Mouse (Mus musculus): Measurements from ENCODE around the gene Cpa2. TPM values are rescaled to one million over a fixed set of nuclear protein-coding genes. Genes with fewer than 3 reads are reported as not detected.

The Cpa2 gene
- polyA plus RNA-seq, 1 experiment from 2014 or later, result not detected

- TF ChIP-seq CTCF (IDR thresholded peaks at IDR 0.05), result no peak
- CTCF ChIA-PET, result interaction anchor here (0.7 to 2.3 kb wide), 2 partner anchors 21 to 505 kb away, joined by 3 to 7 read pairs; no protein-coding TSS in a partner anchor
- H3K27me3 ChIP-seq, result no peaks in the 10 kb centered on the region
- POLR2A ChIA-PET, result no interaction called here
- in situ Hi-C loops (cut with MboI; ENCODE audit: low pct_unique_long_range_greater_than_20kb), result no loop called here
- ATAC-seq (no peak), DNase-seq (ENCODE audit: low read depth, low spot score) (no peak)
Measured at GRCm38 (mm10) chr6:30574945-30575344, 33.6 kb downstream of the Cpa2 start.

DNA sequence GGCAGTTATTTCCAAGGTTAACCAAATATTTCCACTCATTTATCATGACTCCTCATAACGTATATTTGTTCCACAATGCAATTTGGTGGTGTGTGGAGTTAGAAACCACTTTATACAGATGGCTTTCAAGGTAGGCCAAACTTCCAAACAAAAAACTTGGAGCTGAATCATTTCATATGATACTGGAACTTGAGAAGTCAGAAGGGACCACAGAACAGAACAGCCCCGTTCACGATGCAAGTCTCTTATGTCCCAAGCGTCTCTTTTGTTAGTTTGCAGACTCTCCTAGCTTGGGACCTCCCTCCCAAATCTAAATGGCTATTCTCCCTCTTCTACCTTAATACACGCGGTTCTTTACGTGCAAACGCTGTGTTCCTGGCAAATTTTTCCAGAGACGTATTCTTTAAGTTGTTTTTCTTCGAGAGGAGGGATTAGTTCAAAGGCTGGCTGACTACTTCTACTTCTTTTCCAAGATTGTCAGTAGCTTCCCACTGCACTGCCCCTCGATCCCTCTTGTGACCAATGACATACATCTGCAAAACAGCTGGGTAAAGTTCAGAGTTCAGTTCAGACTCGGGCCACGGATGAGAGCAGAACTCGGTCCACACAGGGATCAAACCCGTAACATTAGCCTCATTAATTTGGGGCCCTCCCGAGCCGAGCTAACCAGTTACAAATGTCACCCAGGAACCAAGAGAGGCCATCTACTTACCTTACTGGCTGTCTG lies 35.3 kb downstream of the Cpa2 start:
- ChIA-PET CTCF (interaction anchor here (1.1 to 1.2 kb wide), 2 partner anchors 9 to 12 kb away, joined by 3 read pairs; no protein-coding TSS in a partner anchor), POLR2A (no interaction called here)
- no peak for DNase-seq (ENCODE audit: low read depth, low spot score)
- in situ Hi-C loops (cut with MboI; ENCODE audit: low pct_unique_long_range_greater_than_20kb), result no loop called here
- H3K27me3 ChIP-seq, result no peaks in the 10 kb centered on the region
- no peak for ATAC-seq
- no peak for TF ChIP-seq CTCF (IDR thresholded peaks at IDR 0.05)

DNA sequence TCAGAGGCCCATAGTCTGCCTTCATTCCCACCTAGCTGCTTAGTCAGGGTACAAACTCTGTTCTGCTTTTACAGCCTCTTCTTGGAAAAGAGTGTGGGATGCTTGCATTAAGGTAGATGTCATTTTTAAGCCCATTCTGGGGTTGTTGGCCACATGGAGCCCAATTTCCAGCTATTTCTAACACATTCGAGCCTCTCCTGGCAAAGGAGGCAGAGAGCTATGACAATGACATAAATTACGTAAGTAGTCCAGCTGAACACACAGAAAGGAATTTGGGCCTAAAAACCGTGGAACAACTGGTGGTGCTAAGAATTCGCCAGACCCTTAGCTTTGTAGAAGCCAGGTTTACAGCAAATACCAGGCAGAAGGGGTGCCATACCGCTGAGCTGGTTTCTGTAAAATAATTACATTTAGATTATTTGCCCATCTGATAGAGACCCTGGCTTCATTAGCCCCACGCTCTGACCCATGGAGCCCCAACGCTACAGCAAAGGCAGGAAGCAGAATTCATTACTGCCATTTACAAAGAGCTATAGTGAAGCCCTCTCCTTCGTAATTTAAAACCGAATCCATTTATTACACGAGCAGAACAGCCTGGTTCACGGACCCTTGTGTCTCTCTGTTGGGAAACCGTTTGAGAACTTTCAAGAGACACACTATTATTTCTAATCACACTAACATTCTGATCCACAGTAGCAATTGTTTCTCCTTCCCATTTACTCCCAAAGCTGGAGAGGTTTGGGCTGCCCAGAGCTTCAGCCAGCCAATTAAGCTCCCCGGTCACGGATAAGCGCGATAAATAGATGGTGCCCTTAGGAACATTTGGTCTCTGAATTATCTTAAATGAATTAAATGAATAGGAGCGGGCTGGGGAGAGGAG lies 38.8 kb downstream of the Cpa2 start:
- TF ChIP-seq CTCF (IDR thresholded peaks at IDR 0.05), result no peak
- DNase-seq (ENCODE audit: low read depth, low spot score) (no peak), ATAC-seq (no peak)
- H3K27me3 ChIP-seq, result no peaks in the 10 kb centered on the region
- in situ Hi-C loops (cut with MboI; ENCODE audit: low pct_unique_long_range_greater_than_20kb), result no loop called here
- ChIA-PET POLR2A (no interaction called here), CTCF (no interaction called here)

- ATAC-seq (no peak), DNase-seq (ENCODE audit: low read depth, low spot score) (no peak)
- ChIA-PET CTCF (no interaction called here), POLR2A (no interaction called here)
- no peak for TF ChIP-seq CTCF (IDR thresholded peaks at IDR 0.05)
- in situ Hi-C loops (cut with MboI; ENCODE audit: low pct_unique_long_range_greater_than_20kb), result no loop called here
- no peaks in the 10 kb centered on the region for H3K27me3 ChIP-seq
Measured at GRCm38 (mm10) chr6:30580841-30581176, 39.4 kb downstream of the Cpa2 start.

DNA sequence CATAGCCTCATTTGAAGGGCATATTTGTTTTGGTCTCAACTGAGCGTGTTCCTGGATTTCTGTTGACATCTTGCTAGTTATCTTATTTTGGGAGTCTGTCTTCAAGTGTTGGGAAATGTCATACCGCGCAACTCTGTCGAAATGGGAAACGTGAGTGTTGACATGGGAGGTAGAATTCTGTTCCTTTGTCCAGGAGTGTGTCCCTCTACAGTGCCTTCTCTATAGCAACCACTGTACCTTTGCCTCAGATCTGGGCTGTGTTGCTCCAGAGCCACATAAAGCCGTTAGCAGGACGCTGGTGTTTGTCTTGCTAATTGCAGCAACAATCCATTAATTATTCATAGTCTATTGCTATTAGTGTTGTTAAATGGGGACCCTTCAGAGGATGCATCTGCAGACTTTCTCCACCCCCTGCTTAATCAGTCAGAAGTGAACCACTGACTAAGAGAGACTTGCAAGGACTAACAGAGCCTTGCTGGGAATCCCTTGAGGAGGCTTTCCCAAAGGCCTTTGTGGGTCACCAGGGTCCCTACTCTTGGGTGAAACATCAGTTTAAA lies 45.6 kb downstream of the Cpa2 start:
- no peak for TF ChIP-seq CTCF (IDR thresholded peaks at IDR 0.05)
- in situ Hi-C loops (cut with MboI; ENCODE audit: low pct_unique_long_range_greater_than_20kb), result no loop called here

GRCm38 (mm10) chr6:30589819-30590218 lies 48.4 kb downstream of the Cpa2 start:
- no peak for TF ChIP-seq CTCF (IDR thresholded peaks at IDR 0.05)
- no peak for ATAC-seq
- H3K27me3 ChIP-seq, result no peaks in the 10 kb centered on the region
- in situ Hi-C loops (cut with MboI; ENCODE audit: low pct_unique_long_range_greater_than_20kb), result no loop called here
- DNase-seq (ENCODE audit: low read depth, low spot score), result no peak
- ChIA-PET CTCF (interaction anchor here (1.3 kb wide), 1 partner anchor 16 kb away, joined by 3 read pairs; no protein-coding TSS in a partner anchor), POLR2A (interaction anchor here (0.7 kb wide), 1 partner anchor 8 kb away, joined by 3 read pairs; no protein-coding TSS in a partner anchor)

More for the DNA sequence above, 45.6 kb downstream of the Cpa2 start:
- ATAC-seq, result no peak
- DNase-seq (ENCODE audit: low read depth, low spot score), result no peak
- ChIA-PET POLR2A (no interaction called here), CTCF (no interaction called here)
- H3K27me3 ChIP-seq, result no peaks in the 10 kb centered on the region

- ATAC-seq (no peak), DNase-seq (ENCODE audit: low read depth, low spot score) (no peak)
- POLR2A ChIA-PET, result no interaction called here
- CTCF ChIA-PET, result interaction anchor here (1.5 kb wide), 1 partner anchor 18 kb away, joined by 4 read pairs; no protein-coding TSS in a partner anchor
- no peaks in the 10 kb centered on the region for H3K27me3 ChIP-seq
- no peak for TF ChIP-seq CTCF (IDR thresholded peaks at IDR 0.05)
- in situ Hi-C loops (cut with MboI; ENCODE audit: low pct_unique_long_range_greater_than_20kb), result no loop called here
Measured at GRCm38 (mm10) chr6:30591851-30592404, 50.5 kb downstream of the Cpa2 start.

GRCm38 (mm10) chr6:30592417-30592974 lies 51.1 kb downstream of the Cpa2 start:
- ATAC-seq, result no peak
- no peaks in the 10 kb centered on the region for H3K27me3 ChIP-seq
- TF ChIP-seq CTCF (IDR thresholded peaks at IDR 0.05), result no peak
- in situ Hi-C loops (cut with MboI; ENCODE audit: low pct_unique_long_range_greater_than_20kb), result no loop called here
- POLR2A ChIA-PET, result no interaction called here
- no peak for DNase-seq (ENCODE audit: low read depth, low spot score)
- CTCF ChIA-PET, result interaction anchor here (1.5 kb wide), 1 partner anchor 18 kb away, joined by 4 read pairs; no protein-coding TSS in a partner anchor

GRCm38 (mm10) chr6:30594364-30594763 lies 53.0 kb downstream of the Cpa2 start:
- in situ Hi-C loops (cut with MboI; ENCODE audit: low pct_unique_long_range_greater_than_20kb), result no loop called here
- ATAC-seq, result no peak

DNA sequence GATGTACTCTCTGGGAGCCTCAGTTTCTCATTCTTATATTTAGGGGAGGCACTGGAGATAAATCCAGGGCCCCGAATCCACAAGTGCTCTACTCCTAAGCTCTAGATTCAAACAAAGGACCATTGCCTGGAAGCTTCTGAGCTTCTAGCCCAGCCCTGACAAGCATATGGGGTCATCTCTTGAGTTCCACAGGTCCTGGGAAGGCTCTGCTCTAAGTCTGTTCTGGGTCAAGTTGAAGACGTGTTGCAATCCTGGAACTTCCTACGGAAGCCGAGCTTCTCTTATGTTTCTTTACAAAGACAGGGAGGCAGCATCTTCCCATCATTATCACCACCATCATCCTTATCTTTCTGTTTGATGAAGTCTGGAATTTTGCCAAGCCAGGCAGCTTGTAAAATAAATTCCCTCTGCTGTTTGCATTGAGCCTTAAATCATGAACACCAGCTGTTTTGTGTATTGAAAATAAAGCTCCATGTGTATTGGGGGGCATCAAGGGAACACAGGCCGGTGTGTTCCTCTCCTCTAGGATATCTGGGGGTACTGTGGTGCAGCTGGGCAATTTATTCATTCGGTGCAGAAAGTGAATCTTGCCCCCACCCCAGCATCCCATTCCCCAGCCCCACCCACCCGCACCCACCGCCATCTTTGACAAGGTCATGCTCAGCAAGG lies 55.0 kb downstream of the Cpa2 start:
- CTCF ChIA-PET, result interaction anchor here (0.8 kb wide), 1 partner anchor 13 kb away, joined by 3 read pairs; no protein-coding TSS in a partner anchor
- ATAC-seq, result no peak

More at GRCm38 (mm10) chr6:30594364-30594763, 53.0 kb downstream of the Cpa2 start:
- CTCF ChIA-PET, result no interaction called here
- DNase-seq (ENCODE audit: low read depth, low spot score), result no peak
- no peaks in the 10 kb centered on the region for H3K27me3 ChIP-seq
- POLR2A ChIA-PET, result no interaction called here
- no peak for TF ChIP-seq CTCF (IDR thresholded peaks at IDR 0.05)

More for the DNA sequence above, 55.0 kb downstream of the Cpa2 start:
- in situ Hi-C loops (cut with MboI; ENCODE audit: low pct_unique_long_range_greater_than_20kb), result no loop called here
- no peak for TF ChIP-seq CTCF (IDR thresholded peaks at IDR 0.05)
- H3K27me3 ChIP-seq, result no peaks in the 10 kb centered on the region
- DNase-seq (ENCODE audit: low read depth, low spot score), result no peak
- POLR2A ChIA-PET, result no interaction called here

All from Patski (cell line).